Comparison of ENCODE assay signal across 12 mouse cellular contexts in genomic region chr11:83784661-83785060, GRCm38 (mm10). TPM values are rescaled to one million over a fixed set of nuclear protein-coding genes. Genes with fewer than 3 reads are reported as not detected.
A peak's percentile ranks its signal among the peaks of the same experiment; 100 is the strongest.
DNase-seq lines count a peak whose midpoint lies in the region; ATAC-seq and TF ChIP-seq lines count a peak whose summit lies in the region.
"Had no signal": no experiment of that assay in that cellular context is flagged by ENCODE, and none has a peak within 500 bp of the region (broad histone marks: within the 10 kb centered on the region; RNA-seq: fewer than 3 reads in every experiment).

No protein-coding gene starts in this region.

- no peaks in the 10 kb centered on the region for H3K27me3 ChIP-seq in intestine, postnatal 0 days (replicated peaks; ENCODE audit: control insufficient read depth, insufficient read depth, low read length)
- H3K27me3 ChIP-seq in intestine, embryonic 16.5 days (replicated peaks; ENCODE audit: control insufficient read depth, insufficient read depth, low read length): no peaks in the 10 kb centered on the region
- H3K27me3 ChIP-seq in splenic B cell, adult 2 months (ENCODE audit: control insufficient read depth, insufficient read depth, low read length, poor library complexity, severe bottlenecking): no peaks in the 10 kb centered on the region

- H3K4me2 ChIP-seq in intestine, postnatal 0 days (replicated peaks; ENCODE audit: low read depth): no peak overlapping the region
- H3K4me2 ChIP-seq in intestine, embryonic 16.5 days (ENCODE audit: low read depth, low read length): no peak overlapping the region

- TF ChIP-seq CTCF in intestine, postnatal 0 days (IDR thresholded peaks at IDR 0.05; ENCODE audit: low read depth): peak; percentile 47

- DNase-seq in adrenal gland, adult 18-20 months (ENCODE audit: low spot score in 2 of 2): peak; percentile 9 to 27
- DNase-seq in adrenal gland, adult 2 months: no peak
- peak; percentile 24 for DNase-seq in right cerebral cortex, postnatal 4 days
- DNase-seq in right cerebral cortex, adult 18-20 months: no peak
- peak; percentile 38 for DNase-seq in splenic B cell, adult 2 months (ENCODE audit: low read depth, low spot score)
- DNase-seq in right cerebral cortex, postnatal 10 days (ENCODE audit: low spot score in 2 of 2): no peak

- H3K27ac ChIP-seq in intestine, postnatal 0 days (ENCODE audit: low read depth, low read length): no peak overlapping the region
- H3K27ac ChIP-seq in intestine, embryonic 16.5 days (ENCODE audit: low read length): no peak overlapping the region
- H3K27ac ChIP-seq: liver, embryonic 14.5 days had no signal

- H3K4me1 ChIP-seq in intestine, postnatal 0 days (replicated peaks; ENCODE audit: control insufficient read depth, insufficient read depth, low read length): no peaks in the 10 kb centered on the region
- peaks cover 6% of the 10 kb centered on the region for H3K4me1 ChIP-seq in intestine, embryonic 16.5 days (ENCODE audit: control insufficient read depth, insufficient read depth, low read length)

- no peaks in the 10 kb centered on the region for H3K9me3 ChIP-seq in intestine, postnatal 0 days (ENCODE audit: control insufficient read depth)
- no peaks in the 10 kb centered on the region for H3K9me3 ChIP-seq in intestine, embryonic 16.5 days (ENCODE audit: control insufficient read depth, low read length)

- H3K36me3 ChIP-seq in intestine, postnatal 0 days (ENCODE audit: control insufficient read depth, insufficient read depth): peaks cover 32% of the 10 kb centered on the region
- H3K36me3 ChIP-seq in intestine, embryonic 16.5 days (ENCODE audit: control insufficient read depth, insufficient read depth, low read length): peaks cover 20% of the 10 kb centered on the region
- H3K36me3 ChIP-seq in splenic B cell, adult 2 months (ENCODE audit: control insufficient read depth, insufficient read depth, low read length, poor library complexity, severe bottlenecking): peaks cover 15% of the 10 kb centered on the region

- H3K9ac ChIP-seq in intestine, postnatal 0 days (ENCODE audit: low read depth, low read length): no peak overlapping the region
- H3K9ac ChIP-seq in intestine, embryonic 16.5 days (ENCODE audit: low read depth, low read length): no peak overlapping the region
- H3K9ac ChIP-seq: liver, embryonic 14.5 days had no signal

- 83% methylated on average over 2 of the region's 2 CpGs for WGBS in intestine, postnatal 0 days
- 76% methylated on average over 2 of the region's 2 CpGs for WGBS in intestine, embryonic 16.5 days

- H3K4me3 ChIP-seq in intestine, postnatal 0 days (ENCODE audit: low read depth, low read length): no peak overlapping the region
- no peak overlapping the region for H3K4me3 ChIP-seq in intestine, embryonic 16.5 days (ENCODE audit: low read length)

- ATAC-seq in intestine, postnatal 0 days: no peak
- ATAC-seq in intestine, embryonic 16.5 days: no peak

RNA-seq across cellular contexts. Expression of gene Heatr6, which starts 31.2 kb away (rescaled TPM):
- total RNA-seq in adrenal gland, adult 18-20 months (2021): 10 to 100 TPM; 12.3 to 14.0 TPM
- 10 to 100 TPM; 11.8 to 12.6 TPM for total RNA-seq in adrenal gland, adult 2 months (2021)
- polyA plus RNA-seq in adrenal gland, adult 2 months (2012; rRNA removed): 21.3 and 22.7 TPM in 2 replicates
- polyA plus RNA-seq in intestine, postnatal 0 days (2015; fragmentation: Nextera tagmentation; extraction: Ambion mirVana): 7.7 and 11.5 TPM in 2 replicates
- polyA plus RNA-seq in intestine, embryonic 16.5 days (2015; fragmentation: Nextera tagmentation; extraction: Ambion mirVana): 16.3 and 18.1 TPM in 2 replicates

RNA-seq across cellular contexts. Expression of gene Wfdc21, which starts 37.9 kb away (rescaled TPM):
- under 1 TPM in 1 of 2 experiments, not detected in 1; 0.83 TPM for total RNA-seq in adrenal gland, adult 18-20 months (2021)
- total RNA-seq in adrenal gland, adult 2 months (2021): 1 to 10 TPM in 1 of 2 experiments, not detected in 1; 1.0 TPM
- polyA plus RNA-seq in adrenal gland, adult 2 months (2012; rRNA removed): 5.2 and 5.8 TPM in 2 replicates
- not detected in 2 replicates for polyA plus RNA-seq in intestine, postnatal 0 days (2015; fragmentation: Nextera tagmentation; extraction: Ambion mirVana)
- 0.37 and 0.60 TPM in 2 replicates for polyA plus RNA-seq in intestine, embryonic 16.5 days (2015; fragmentation: Nextera tagmentation; extraction: Ambion mirVana)
- total RNA-seq: gastrocnemius, postnatal 14 days had no signal
- polyA plus RNA-seq: brain, embryonic 14.5 days; C2C12 had no signal

Comparison
In these comparisons a context has a peak if more than half of its experiments do, and no peak if none do; other contexts are left out.
1. DNase-seq: peak in adrenal gland, adult 18-20 months (2 of 2), right cerebral cortex, postnatal 4 days (single experiment) and splenic B cell, adult 2 months (single experiment); none in adrenal gland, adult 2 months (single experiment), right cerebral cortex, adult 18-20 months (single experiment) and right cerebral cortex, postnatal 10 days (0 of 2).